Mouse (Mus musculus): Measurements from ENCODE around the gene Uap1l1.

The Uap1l1 gene

GRCm38 (mm10) chr2:25326036-25326435 lies 39.4 kb downstream of the Uap1l1 start:
- in situ Hi-C loops (cut with MboI; ENCODE audit: unreplicated experiment in 2 of 2): loop anchor here in 1 of 2 experiments (10.0 kb wide), 1 partner anchor 191 kb away; no protein-coding TSS in a partner anchor

GRCm38 (mm10) chr2:25320084-25320483 lies 45.4 kb downstream of the Uap1l1 start:
- in situ Hi-C loops (cut with MboI; ENCODE audit: unreplicated experiment in 2 of 2): loop anchor here in 1 of 2 experiments (10.0 kb wide), 1 partner anchor 185 kb away; no protein-coding TSS in a partner anchor

GRCm38 (mm10) chr2:25318971-25319773 lies 46.3 kb downstream of the Uap1l1 start, which contains the start of gene Grin1:
TSS of gene Grin1 (minus strand) at chr2:25319187.
- in situ Hi-C loops (cut with MboI; ENCODE audit: unreplicated experiment in 2 of 2): no loop called here

- in situ Hi-C loops (cut with MboI; ENCODE audit: unreplicated experiment in 2 of 2): no loop called here
Measured at GRCm38 (mm10) chr2:25318119-25318966, 47.1 kb downstream of the Uap1l1 start.

GRCm38 (mm10) chr2:25311491-25311891 lies 54.0 kb downstream of the Uap1l1 start:
- in situ Hi-C loops (cut with MboI; ENCODE audit: unreplicated experiment in 2 of 2): no loop called here

- in situ Hi-C loops (cut with MboI; ENCODE audit: unreplicated experiment in 2 of 2): no loop called here
Measured at GRCm38 (mm10) chr2:25310969-25311368, 54.5 kb downstream of the Uap1l1 start.

- in situ Hi-C loops (cut with MboI; ENCODE audit: unreplicated experiment in 2 of 2): no loop called here
Measured at GRCm38 (mm10) chr2:25310180-25310579, 55.3 kb downstream of the Uap1l1 start.

Measured in v-Abl transformed pro-B cells (cell line).